Mouse (Mus musculus) MEL (cell line): Measurements from ENCODE around the gene Ralb. TPM values are rescaled to one million over a fixed set of nuclear protein-coding genes. Genes with fewer than 3 reads are reported as not detected.

Experiments
- DNase-seq: peaks from one replicate; pipeline ENCODE4 v3.0.0; 2011; ENCODE audit warnings: low read depth, low spot score
- H3K27ac ChIP-seq: 2 replicates; pipeline ENCODE4 v1.5.1; 2012; ENCODE audit warnings: low read depth, mild to moderate bottlenecking, control low read depth, low read length, moderate library complexity; ENCODE audit not compliant: control insufficient read depth
- H3K27me3 ChIP-seq, 2 experiments: fragments of 150-350 bp in 1 of 2; sonication (generic) in 1 of 2; 2 replicates each; pipeline ENCODE4 v1.6.1; 2012; ENCODE audit warnings: low read length in 2 of 2, mild to moderate bottlenecking in 2 of 2, improper control_type of control experiment in 1 of 2, moderate library complexity in 1 of 2; ENCODE audit not compliant: insufficient read depth in 2 of 2, control insufficient read depth in 1 of 2
- H3K36me3 ChIP-seq, 2 experiments: 2 replicates each; pipeline ENCODE4 v1.6.1; 2012 to 2014; ENCODE audit warnings: low read length in 2 of 2, improper control_type of control experiment in 1 of 2, inconsistent platforms in 1 of 2, mild to moderate bottlenecking in 1 of 2; ENCODE audit not compliant: insufficient read depth in 2 of 2, control insufficient read depth in 1 of 2
- H3K4me1 ChIP-seq, 2 experiments: fragments of 150-350 bp in 1 of 2; sonication (generic) in 1 of 2; 2 replicates each; pipeline ENCODE4 v1.6.1; 2012; ENCODE audit warnings: low read length in 2 of 2, improper control_type of control experiment in 1 of 2, mild to moderate bottlenecking in 1 of 2; ENCODE audit not compliant: insufficient read depth in 2 of 2, control insufficient read depth in 1 of 2
- H3K4me3 ChIP-seq, 2 experiments: fragments of 150-350 bp in 1 of 2; sonication (generic) in 1 of 2; 2 replicates each; pipeline ENCODE4 v1.5.1; 2012; ENCODE audit warnings: low read depth in 2 of 2, low read length in 2 of 2, mild to moderate bottlenecking in 2 of 2, moderate library complexity in 2 of 2, control low read depth in 1 of 2, improper control_type of control experiment in 1 of 2; ENCODE audit not compliant: control insufficient read depth in 1 of 2, insufficient read depth in 1 of 2
- H3K79me2 ChIP-seq: 2 replicates; pipeline ENCODE4 v1.6.1; 2012; ENCODE audit warnings: mild to moderate bottlenecking, low read length, moderate library complexity; ENCODE audit not compliant: control insufficient read depth, poor library complexity, insufficient read depth
- H3K9ac ChIP-seq: 2 replicates; pipeline ENCODE4 v1.6.1; 2012; ENCODE audit warnings: low read depth, mild to moderate bottlenecking, control low read depth, low read length, moderate library complexity; ENCODE audit not compliant: control insufficient read depth, poor library complexity, severe bottlenecking
- H3K9me3 ChIP-seq: fragments of 150-350 bp; sonication (generic); replicated peaks from 2 replicates; pipeline ENCODE4 v1.6.1; 2012; ENCODE audit warnings: mild to moderate bottlenecking, low read length, improper control_type of control experiment, moderate library complexity; ENCODE audit not compliant: insufficient read depth
- BHLHE40 ChIP-seq: IDR thresholded peaks from 2 replicates; pipeline ENCODE4 v1.6.1; 2012; ENCODE audit warnings: low read depth, mild to moderate bottlenecking, inconsistent platforms, low read length, improper control_type of control experiment, borderline replicate concordance
- CTCF ChIP-seq, 3 experiments: IDR thresholded peaks in 2 of 3; conservative IDR thresholded peaks in 1 of 3; 2 replicates each; pipeline ENCODE4 v1.5.1; 2011 to 2012; ENCODE audit warnings: low read length in 3 of 3, low read depth in 2 of 3, mild to moderate bottlenecking in 2 of 3, improper control_type of control experiment in 1 of 3, inconsistent platforms in 1 of 3, mixed read lengths in 1 of 3, moderate library complexity in 1 of 3; ENCODE audit not compliant: control insufficient read depth in 1 of 3, insufficient read depth in 1 of 3, poor library complexity in 1 of 3, severe bottlenecking in 1 of 3
- E2F4 ChIP-seq: IDR thresholded peaks from 2 replicates; pipeline ENCODE4 v1.6.1; 2011; ENCODE audit warnings: low read depth, low read length, improper control_type of control experiment, borderline replicate concordance
- ELF1 ChIP-seq: IDR thresholded peaks from 2 replicates; pipeline ENCODE4 v1.6.1; 2014; ENCODE audit warnings: low read depth, mild to moderate bottlenecking, inconsistent platforms, low read length, improper control_type of control experiment, moderate library complexity
- ETS1 ChIP-seq: IDR thresholded peaks from 2 replicates; pipeline ENCODE4 v1.6.1; 2012; ENCODE audit warnings: low read depth, mild to moderate bottlenecking, inconsistent platforms, low read length, improper control_type of control experiment, moderate library complexity
- HCFC1 ChIP-seq: IDR thresholded peaks from 2 replicates; pipeline ENCODE4 v1.6.1; 2012; ENCODE audit warnings: low read depth, mild to moderate bottlenecking, inconsistent platforms, low read length, improper control_type of control experiment, moderate library complexity
- JUND ChIP-seq: IDR thresholded peaks from 2 replicates; pipeline ENCODE4 v1.6.1; 2011; ENCODE audit warnings: low read depth, mild to moderate bottlenecking, improper control_type of control experiment, low read length
- MAFK ChIP-seq: IDR thresholded peaks from 2 replicates; pipeline ENCODE4 v1.6.1; 2011; ENCODE audit warnings: low read depth, mild to moderate bottlenecking, low read length, improper control_type of control experiment, borderline replicate concordance
- MAX ChIP-seq: IDR thresholded peaks from 2 replicates; pipeline ENCODE4 v1.6.1; 2011; ENCODE audit warnings: low read length, improper control_type of control experiment
- MAZ ChIP-seq: IDR thresholded peaks from 2 replicates; pipeline ENCODE4 v1.6.1; 2012; ENCODE audit warnings: low read depth, mild to moderate bottlenecking, inconsistent platforms, low read length, improper control_type of control experiment
- MXI1 ChIP-seq: IDR thresholded peaks from 2 replicates; pipeline ENCODE4 v1.6.1; 2011; ENCODE audit warnings: mild to moderate bottlenecking, low read depth, low read length, improper control_type of control experiment
- NRF1 ChIP-seq: IDR thresholded peaks from 2 replicates; pipeline ENCODE4 v1.6.1; 2014; ENCODE audit warnings: low read depth, mild to moderate bottlenecking, inconsistent platforms, low read length, improper control_type of control experiment, moderate library complexity; ENCODE audit not compliant: poor library complexity, insufficient read depth, severe bottlenecking
- POLR2A ChIP-seq, 2 experiments: IDR thresholded peaks; 2 replicates each; pipeline ENCODE4 v1.6.1; 2011 to 2012; ENCODE audit warnings: low read length in 2 of 2, mild to moderate bottlenecking in 2 of 2, control low read depth in 1 of 2, improper control_type of control experiment in 1 of 2, low read depth in 1 of 2, moderate library complexity in 1 of 2; ENCODE audit not compliant: control insufficient read depth in 1 of 2, insufficient read depth in 1 of 2, poor library complexity in 1 of 2
- RAD21 ChIP-seq: IDR thresholded peaks from 2 replicates; pipeline ENCODE4 v1.6.1; 2011; ENCODE audit warnings: mild to moderate bottlenecking, low read depth, low read length, improper control_type of control experiment
- TAL1 ChIP-seq: IDR thresholded peaks from 2 replicates; pipeline ENCODE4 v1.6.1; 2012; ENCODE audit warnings: mild to moderate bottlenecking, inconsistent platforms, low read length, moderate library complexity, mixed read lengths
- TCF12 ChIP-seq: IDR thresholded peaks from 2 replicates; pipeline ENCODE4 v1.6.1; 2014; ENCODE audit warnings: low read depth, mild to moderate bottlenecking, inconsistent platforms, low read length, improper control_type of control experiment, moderate library complexity
- ZKSCAN1 ChIP-seq: IDR thresholded peaks from 2 replicates; pipeline ENCODE4 v1.6.1; 2012; ENCODE audit warnings: low read depth, mild to moderate bottlenecking, inconsistent platforms, low read length, improper control_type of control experiment, moderate library complexity
- ZMIZ1 ChIP-seq: IDR thresholded peaks from 2 replicates; pipeline ENCODE4 v1.6.1; 2012; ENCODE audit warnings: low read depth, mild to moderate bottlenecking, inconsistent platforms, low read length, improper control_type of control experiment, moderate library complexity
- polyA plus RNA-seq, 2 experiments: library from polyadenylated mRNA; stranded (reverse) in 1 of 2; unstranded in 1 of 2; fragments of >175 nt in 1 of 2; fragments of >200 nt in 1 of 2; gene quantifications; 2 replicates each; pipeline versions ENCODE4 v1.2.1 to v1.2.4; 2012; ENCODE audit warnings: low replicate concordance in 2 of 2, low read depth in 1 of 2; ENCODE audit not compliant: insufficient read length in 2 of 2, insufficient read depth in 1 of 2, missing spikeins in 1 of 2
- total RNA-seq: library from RNA; depleted of rRNA; stranded (reverse); fragments of 300-350 nt; gene quantifications from 2 replicates; pipeline ENCODE4 v1.2.3, GENCODE M21; 2012

The Ralb gene
- total and polyA plus RNA-seq, 3 experiments, result 28.0 to 45.1 TPM; not detected in 1

- H3K27ac ChIP-seq, result no peak overlapping the region
- H3K9ac ChIP-seq, result no peak overlapping the region
- H3K4me1 ChIP-seq, result peaks cover 0 to 23% of the 10 kb centered on the region in 2 experiments; a peak in 2 of 4 replicates
- H3K27me3 ChIP-seq, result no peaks in the 10 kb centered on the region
- no peak for TF ChIP-seq MAX
- TF ChIP-seq TAL1, result no peak
- TF ChIP-seq ZMIZ1, result no peak
- no peak for TF ChIP-seq ZKSCAN1
- TF ChIP-seq JUND, result no peak
- TF ChIP-seq BHLHE40, result no peak
- no peaks in the 10 kb centered on the region for H3K79me2 ChIP-seq
- no peak for DNase-seq
- no peak overlapping the region for H3K4me3 ChIP-seq
- H3K9me3 ChIP-seq, result no peaks in the 10 kb centered on the region
- peaks cover 0 to 3% of the 10 kb centered on the region in 2 experiments; a peak in 1 of 4 replicates for H3K36me3 ChIP-seq
Observed at GRCm38 (mm10) chr1:119509474-119509873, 4.9 kb upstream of the Ralb start.

- Histone ChIP-seq H3K9me3 (no peaks in the 10 kb centered on the region), H3K4me1 (peaks cover 0 to 28% of the 10 kb centered on the region in 2 experiments; a peak in 2 of 4 replicates), H3K27me3 (no peaks in the 10 kb centered on the region), H3K79me2 (peaks cover 3% of the 10 kb centered on the region; the same call in 1 of the 2 replicates), H3K9ac (no peak overlapping the region), H3K27ac (no peak overlapping the region), H3K36me3 (peaks cover 0 to 3% of the 10 kb centered on the region in 2 experiments; a peak in 1 of 4 replicates), H3K4me3 (no peak overlapping the region)
- DNase-seq, result no peak
- TF ChIP-seq HCFC1 (no peak), CTCF (IDR thresholded peaks at IDR 0.05 in 2 of 3, conservative IDR thresholded peaks at IDR 0.05 in 1 of 3; ENCODE audit: control insufficient read depth in 1 of 3, insufficient read depth in 1 of 3, low read depth in 2 of 3, low read length in 3 of 3, poor library complexity in 1 of 3, severe bottlenecking in 1 of 3) (no peak), MAZ (no peak), NRF1 (no peak), E2F4 (no peak), RAD21 (no peak), ZMIZ1 (no peak), JUND (no peak), TCF12 (no peak), ELF1 (no peak), MAFK (no peak), MXI1 (no peak), ETS1 (no peak), ZKSCAN1 (no peak), POLR2A (IDR thresholded peaks at IDR 0.05; ENCODE audit: control insufficient read depth in 1 of 2, insufficient read depth in 1 of 2, low read depth in 1 of 2, low read length in 2 of 2, poor library complexity in 1 of 2) (no peak)
Observed at GRCm38 (mm10) chr1:119508548-119508947, 4.0 kb upstream of the Ralb start.
